Mouse (Mus musculus) limb, embryonic 10.5 days (tissue): ENCODE measurements around the gene Tescl. TPM values are rescaled to one million over a fixed set of nuclear protein-coding genes. Genes with fewer than 3 reads are reported as not detected.

ENCODE experiments used
- DNase-seq: peaks from one replicate; pipeline ENCODE4 v3.0.0-alpha.2; 2017; ENCODE audit warnings: low spot score
- H3K27ac ChIP-seq: fragments of 300-500 bp; sonication (generic); 2 replicates; pipeline ENCODE4 v1.5.1; 2016; ENCODE audit warnings: mild to moderate bottlenecking
- H3K27me3 ChIP-seq: fragments of 300-500 bp; sonication (generic); 2 replicates; pipeline ENCODE4 v1.6.1; 2016; ENCODE audit warnings: low read depth, mild to moderate bottlenecking; ENCODE audit not compliant: poor library complexity, severe bottlenecking
- H3K36me3 ChIP-seq: fragments of 300-500 bp; sonication (generic); 2 replicates; pipeline ENCODE4 v1.6.1; 2016; ENCODE audit warnings: mild to moderate bottlenecking, moderate library complexity
- H3K4me1 ChIP-seq: fragments of 300-500 bp; sonication (generic); 2 replicates; pipeline ENCODE4 v1.6.1; 2016
- H3K4me3 ChIP-seq: fragments of 300-500 bp; sonication (generic); 2 replicates; pipeline ENCODE4 v1.5.1; 2016; ENCODE audit warnings: mild to moderate bottlenecking, moderate library complexity
- H3K9me3 ChIP-seq: fragments of 300-500 bp; sonication (generic); replicated peaks from 2 replicates; pipeline ENCODE4 v1.6.1; 2016; ENCODE audit warnings: mild to moderate bottlenecking
- WGBS: fragments of 180-500 bp; shearing (Covaris S2); methylation state at CpG from one replicate; pipeline ENCODE4 v1.1.7; 2016; 5-methylcytosine and 5-hydroxymethylcytosine counted together
- microRNA-seq: library from miRNA; unstranded; fragments of <30 nt; microRNA quantifications from one replicate; pipeline ENCODE4, GENCODE M21; 2017
- polyA plus RNA-seq: library from polyadenylated mRNA; unstranded; fragments of >200 nt; fragmentation: Nextera tagmentation; extraction: Ambion mirVana; gene quantifications from 2 replicates; pipeline ENCODE4 v1.2.1, GENCODE M21; 2016

The Tescl gene
- polyA plus RNA-seq, 1 experiment from 2014 or later = not detected

DNA sequence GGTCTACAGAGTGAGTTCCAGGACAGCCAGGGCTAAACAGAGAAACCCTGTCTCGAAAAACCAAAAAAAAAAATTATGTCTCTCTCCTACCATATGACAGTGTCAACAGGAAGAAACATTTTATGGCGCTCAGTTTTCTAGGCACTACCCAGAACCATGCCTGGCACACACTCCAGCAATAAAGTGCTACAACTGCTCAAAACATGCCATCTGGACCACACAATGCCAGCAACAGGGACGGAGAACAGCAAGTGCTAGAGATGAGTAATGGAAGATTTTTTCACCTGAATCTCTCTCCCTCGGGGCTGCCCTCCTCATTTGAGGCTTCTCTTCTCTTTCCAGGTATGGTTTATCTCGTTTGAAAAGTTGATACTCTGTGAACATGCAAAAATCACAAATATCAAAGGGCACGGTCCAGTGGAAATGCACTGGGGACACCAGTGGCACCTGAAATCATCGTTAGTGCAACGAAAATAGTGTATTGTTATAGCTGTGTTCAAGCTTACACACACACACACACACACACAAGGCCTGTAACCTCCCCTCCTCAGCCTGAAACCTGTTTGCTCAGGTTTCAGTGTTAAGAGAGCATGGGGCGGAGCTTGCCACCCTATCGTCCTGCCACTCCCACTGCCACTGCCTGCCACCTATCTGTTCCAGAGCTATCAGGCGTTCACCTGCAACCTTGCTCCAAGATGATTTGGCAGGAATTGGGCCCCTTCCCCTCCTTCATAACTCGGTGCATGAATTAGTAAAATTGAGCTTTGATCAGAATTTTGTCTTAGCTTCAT lies 40.5 kb downstream of the Tescl start:
- H3K36me3 ChIP-seq = peaks cover 96% of the 10 kb centered on the region
- no peak for DNase-seq
- H3K9me3 ChIP-seq = no peaks in the 10 kb centered on the region
- H3K27ac ChIP-seq = no peak overlapping the region
- no peak overlapping the region for H3K4me3 ChIP-seq
- no peaks in the 10 kb centered on the region for H3K27me3 ChIP-seq
- H3K4me1 ChIP-seq = peaks cover 6% of the 10 kb centered on the region
- 86% methylated on average over 12 of the region's 12 CpGs for WGBS

DNA sequence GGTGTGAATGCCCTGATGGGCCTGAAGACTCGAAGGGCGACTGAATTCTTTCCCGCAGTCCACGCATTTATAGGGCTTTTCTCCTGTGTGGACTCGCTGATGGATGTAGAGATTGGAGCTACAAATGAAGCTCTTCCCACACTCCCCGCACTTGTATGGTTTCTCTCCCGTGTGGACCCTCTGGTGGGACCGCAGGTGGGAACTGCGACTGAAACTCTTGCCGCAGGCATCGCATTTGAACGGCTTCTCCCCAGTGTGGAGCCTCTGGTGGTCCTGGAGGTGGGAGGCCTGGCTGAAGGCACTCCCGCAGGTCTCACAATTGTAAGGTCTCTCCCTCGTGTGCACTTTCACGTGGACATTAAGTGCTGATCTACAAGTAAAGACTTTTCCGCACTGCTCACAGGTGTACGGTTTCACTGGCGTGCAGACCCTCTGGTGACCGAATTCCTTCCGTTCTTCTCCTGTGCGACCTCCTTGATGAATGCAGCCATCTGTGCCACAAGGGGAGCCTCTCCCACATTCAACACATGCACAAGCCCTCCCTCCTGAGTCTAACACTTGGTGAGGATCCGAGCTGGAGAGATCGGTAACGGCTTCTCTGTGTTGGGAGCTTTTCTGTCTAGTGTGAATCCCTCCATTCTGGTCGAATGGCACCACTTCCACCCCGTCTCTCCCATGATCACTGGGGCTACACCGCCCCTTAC lies 42.2 kb downstream of the Tescl start:
- H3K9me3 ChIP-seq = no peaks in the 10 kb centered on the region
- no peak overlapping the region for H3K27ac ChIP-seq
- no peak overlapping the region for H3K4me3 ChIP-seq
- 88% methylated on average over 27 of the region's 27 CpGs for WGBS
- no peaks in the 10 kb centered on the region for H3K4me1 ChIP-seq
- no peak for DNase-seq
- H3K36me3 ChIP-seq = peaks cover 94% of the 10 kb centered on the region
- no peaks in the 10 kb centered on the region for H3K27me3 ChIP-seq

DNA sequence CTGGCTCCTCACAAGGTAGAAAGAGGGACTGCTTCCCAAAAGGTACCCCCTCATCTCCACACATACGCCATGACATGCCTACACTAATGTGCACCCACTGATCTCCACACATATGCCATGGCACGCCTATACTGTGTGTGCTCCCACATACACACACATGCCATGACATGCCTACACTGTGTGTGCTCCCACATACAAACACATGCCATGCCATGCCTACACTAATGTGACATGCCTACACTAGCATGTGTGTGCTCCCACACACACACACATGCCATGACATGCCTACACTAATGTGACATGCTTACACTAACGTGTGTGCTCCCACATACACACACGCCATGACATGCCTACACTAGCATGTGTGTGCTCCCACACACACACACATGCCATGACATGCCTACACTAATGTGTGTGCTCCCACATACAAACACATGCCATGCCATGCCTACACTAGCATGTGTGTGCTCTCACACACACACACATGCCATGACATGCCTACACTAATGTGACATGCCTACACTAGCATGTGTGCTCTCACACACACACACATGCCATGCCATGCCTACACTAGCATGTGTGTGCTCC lies 43.5 kb downstream of the Tescl start:
- H3K9me3 ChIP-seq = no peaks in the 10 kb centered on the region
- WGBS = 93% methylated on average over 4 of the region's 4 CpGs
- H3K4me1 ChIP-seq = no peaks in the 10 kb centered on the region
- H3K36me3 ChIP-seq = peaks cover 81% of the 10 kb centered on the region
- H3K27me3 ChIP-seq = no peaks in the 10 kb centered on the region
- H3K27ac ChIP-seq = no peak overlapping the region
- DNase-seq = no peak
- no peak overlapping the region for H3K4me3 ChIP-seq

DNA sequence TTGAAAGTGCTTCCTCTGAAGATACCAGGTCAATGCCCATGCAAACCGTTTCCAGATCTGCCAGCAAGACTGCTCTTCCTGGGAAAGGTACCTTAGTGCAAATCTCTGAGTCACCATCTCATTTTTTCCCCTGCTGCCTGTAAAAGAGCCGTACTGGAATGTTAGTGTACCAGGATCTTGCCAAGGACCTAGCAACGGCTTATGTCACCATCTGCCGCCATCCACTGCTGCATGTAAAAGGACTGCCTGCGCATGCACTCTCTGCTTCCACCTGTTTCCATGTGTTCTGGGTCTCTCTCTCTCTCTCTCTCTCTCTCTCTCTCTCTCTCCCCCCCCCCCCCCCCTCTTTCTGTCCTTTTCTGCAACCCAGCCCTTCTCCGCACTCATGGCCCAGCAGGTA lies 45.2 kb downstream of the Tescl start:
- DNase-seq = no peak
- H3K4me1 ChIP-seq = no peaks in the 10 kb centered on the region
- H3K36me3 ChIP-seq = peaks cover 64% of the 10 kb centered on the region
- H3K27ac ChIP-seq = no peak overlapping the region
- H3K4me3 ChIP-seq = no peak overlapping the region
- WGBS = 93% methylated on average over 6 of the region's 6 CpGs
- no peaks in the 10 kb centered on the region for H3K9me3 ChIP-seq
- no peaks in the 10 kb centered on the region for H3K27me3 ChIP-seq

DNA sequence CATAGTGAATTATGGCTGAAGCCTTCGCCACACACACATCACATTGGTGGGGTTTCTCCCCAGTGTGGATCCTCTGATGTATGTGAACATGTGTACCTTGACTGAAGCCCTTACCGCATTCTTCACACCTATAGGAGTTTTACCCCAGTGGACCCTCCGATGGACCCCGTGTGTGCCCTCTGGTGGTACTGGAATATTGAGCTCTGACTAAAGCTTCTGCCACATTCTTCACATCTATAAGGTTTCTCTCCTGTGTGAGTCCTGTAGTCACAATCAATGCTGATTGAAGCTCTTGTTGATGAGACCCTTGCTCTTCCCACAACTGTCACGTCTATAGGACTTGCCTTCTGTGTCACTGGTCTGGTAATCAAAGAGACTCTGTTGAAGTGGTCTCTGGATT lies 46.1 kb downstream of the Tescl start:
- WGBS = 88% methylated on average over 5 of the region's 5 CpGs

DNA sequence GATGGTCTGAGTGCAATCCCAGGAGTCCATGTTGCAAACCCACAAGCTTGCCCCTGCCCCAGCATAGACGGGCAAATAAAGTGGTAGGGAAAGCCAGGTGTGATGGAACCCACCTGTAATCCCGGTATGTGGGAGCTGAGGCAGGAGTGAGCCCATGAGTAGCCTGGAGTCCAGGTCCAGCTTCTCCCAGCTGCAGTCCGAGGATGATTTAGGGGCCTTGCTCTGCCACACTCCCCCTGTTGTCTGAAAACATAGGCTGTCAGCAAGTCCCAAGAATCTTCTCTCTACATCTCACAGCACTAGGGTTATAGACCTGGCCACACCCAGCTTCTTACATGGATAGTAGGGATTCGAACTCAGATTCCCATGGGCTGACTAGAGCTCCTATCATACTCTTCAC lies 46.8 kb downstream of the Tescl start:
- Histone ChIP-seq H3K36me3 (peaks cover 48% of the 10 kb centered on the region), H3K9me3 (no peaks in the 10 kb centered on the region), H3K4me3 (no peak overlapping the region), H3K27me3 (no peaks in the 10 kb centered on the region), H3K4me1 (no peaks in the 10 kb centered on the region), H3K27ac (no peak overlapping the region)
- DNase-seq = no peak
- 72% methylated on average over 4 of the region's 4 CpGs for WGBS

More for the DNA sequence above, 46.1 kb downstream of the Tescl start:
- Histone ChIP-seq H3K27ac (no peak overlapping the region), H3K4me3 (no peak overlapping the region), H3K36me3 (peaks cover 56% of the 10 kb centered on the region), H3K4me1 (no peaks in the 10 kb centered on the region), H3K27me3 (no peaks in the 10 kb centered on the region), H3K9me3 (no peaks in the 10 kb centered on the region)
- no peak for DNase-seq

DNA sequence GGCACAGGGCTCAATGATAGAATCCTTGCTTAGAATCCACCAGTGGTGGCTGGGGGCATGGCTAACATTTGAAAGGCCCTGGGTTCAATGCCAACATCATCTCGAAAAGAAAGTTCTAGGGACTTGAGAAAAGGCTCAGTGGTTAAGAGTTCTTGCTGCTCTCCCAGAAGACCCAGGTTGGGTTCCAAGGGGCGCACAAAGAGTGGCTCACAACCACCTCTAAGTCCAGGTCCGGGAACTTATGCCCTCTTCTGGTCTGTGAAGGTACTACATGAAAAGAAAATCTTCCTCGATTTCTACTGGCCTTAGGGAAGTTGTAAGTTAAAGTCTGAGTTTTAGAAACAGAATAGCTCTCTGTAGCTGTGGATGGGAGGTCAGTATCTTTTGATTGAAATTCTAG lies 47.6 kb downstream of the Tescl start:
- Histone ChIP-seq H3K9me3 (no peaks in the 10 kb centered on the region), H3K4me1 (no peaks in the 10 kb centered on the region), H3K4me3 (no peak overlapping the region), H3K27me3 (no peaks in the 10 kb centered on the region), H3K27ac (no peak overlapping the region), H3K36me3 (peaks cover 40% of the 10 kb centered on the region)
- no peak for DNase-seq
- 53% methylated on average over 4 of the region's 4 CpGs for WGBS

Small RNA genes lying within 50 kb of the gene (microRNA-seq; reads per million reads assigned to microRNA genes)
- gene Gm27592 = not detected

Other genes with a start within 250 kb of the Tescl start
- 2.5 and 4.3 TPM in 2 replicates for gene Zfp112, start 221.6 kb downstream of the Tescl start, polyA plus RNA-seq
- gene Zfp235, start 199.8 kb downstream of the Tescl start, polyA plus RNA-seq = 12.7 and 15.7 TPM in 2 replicates
- 5.0 and 5.6 TPM in 2 replicates for gene Zfp114, start 158.9 kb downstream of the Tescl start, polyA plus RNA-seq
- gene Zfp111, start 122.5 kb downstream of the Tescl start, polyA plus RNA-seq = 9.9 and 11.5 TPM in 2 replicates
- gene Zfp109, start 96.4 kb downstream of the Tescl start, polyA plus RNA-seq = 6.7 and 7.0 TPM in 2 replicates
- gene Zfp108, start 79.1 kb downstream of the Tescl start, polyA plus RNA-seq = 2.6 and 3.2 TPM in 2 replicates
- gene Zfp93, start 63.5 kb downstream of the Tescl start, polyA plus RNA-seq = 8.7 and 10.8 TPM in 2 replicates
- gene Zfp61, start 32.7 kb downstream of the Tescl start, polyA plus RNA-seq = 41.4 and 54.7 TPM in 2 replicates
- 12.1 and 15.9 TPM in 2 replicates for gene Zfp94, start 17.3 kb downstream of the Tescl start, polyA plus RNA-seq
- not detected in 2 replicates for gene Lypd5, start 15.3 kb upstream of the Tescl start, polyA plus RNA-seq
- 3.6 and 4.0 TPM in 2 replicates for gene Kcnn4, start 36.3 kb upstream of the Tescl start, polyA plus RNA-seq
- gene Smg9, start 65.7 kb upstream of the Tescl start, polyA plus RNA-seq = 28.3 and 29.0 TPM in 2 replicates
- gene Irgc1, start 118.4 kb upstream of the Tescl start, polyA plus RNA-seq = not detected in 2 replicates
- 2.2 and 2.5 TPM in 2 replicates for gene Plaur, start 128.5 kb upstream of the Tescl start, polyA plus RNA-seq
- 2.9 and 4.5 TPM in 2 replicates for gene Cadm4, start 148.1 kb upstream of the Tescl start, polyA plus RNA-seq
- gene Zfp428, start 173.1 kb upstream of the Tescl start, polyA plus RNA-seq = 107 and 130 TPM in 2 replicates
- gene AC161166.1, start 178.5 kb upstream of the Tescl start, polyA plus RNA-seq = 1.0 and 1.4 TPM in 2 replicates
- gene Irgq, start 196.8 kb upstream of the Tescl start, polyA plus RNA-seq = 6.5 and 8.4 TPM in 2 replicates
- gene Pinlyp, start 212.2 kb upstream of the Tescl start, polyA plus RNA-seq = not detected in 2 replicates
- gene Xrcc1, start 212.4 kb upstream of the Tescl start, polyA plus RNA-seq = 163 and 182 TPM in 2 replicates